Mouse (Mus musculus) hindbrain, postnatal 0 days (tissue): ENCODE results near the gene Ccl20. TPM values are rescaled to one million over a fixed set of nuclear protein-coding genes. Genes with fewer than 3 reads are reported as not detected.

Experiments
- ATAC-seq: fragments of 200-750 bp; cut with Nextera tagmentation; 2 replicates; pipeline ENCODE4 v1.8.0; 2017; ENCODE audit warnings: mild to moderate bottlenecking, moderate TSS enrichment, moderate library complexity
- DNase-seq: peaks from one replicate; pipeline ENCODE4 v3.0.0-alpha.2; 2015; ENCODE audit warnings: low spot score
- H3K27ac ChIP-seq: fragments of 300-500 bp; sonication (generic); 2 replicates; pipeline ENCODE4 v1.5.1; 2014; ENCODE audit warnings: mild to moderate bottlenecking
- H3K27me3 ChIP-seq: fragments of 300-500 bp; sonication (generic); 2 replicates; pipeline ENCODE4 v1.6.1; 2014; ENCODE audit warnings: low read length, mixed read lengths; ENCODE audit not compliant: insufficient read depth
- H3K36me3 ChIP-seq: fragments of 300-500 bp; sonication (generic); 2 replicates; pipeline ENCODE4 v1.6.1; 2014; ENCODE audit warnings: low read length, mixed read lengths; ENCODE audit not compliant: insufficient read depth
- H3K4me1 ChIP-seq: fragments of 300-500 bp; sonication (generic); 2 replicates; pipeline ENCODE4 v1.6.1; 2014; ENCODE audit warnings: antibody characterized with exemption, low read length, mixed read lengths; ENCODE audit not compliant: insufficient read depth
- H3K4me2 ChIP-seq: fragments of 300-500 bp; sonication (generic); 2 replicates; pipeline ENCODE4 v1.6.1; 2014; ENCODE audit warnings: low read depth, mild to moderate bottlenecking, low read length, moderate library complexity, mixed read lengths
- H3K4me3 ChIP-seq: fragments of 300-500 bp; sonication (generic); 2 replicates; pipeline ENCODE4 v1.5.1; 2014; ENCODE audit warnings: low read length
- H3K9ac ChIP-seq: fragments of 300-500 bp; sonication (generic); replicated peaks from 2 replicates; pipeline ENCODE4 v1.6.1; 2014; ENCODE audit warnings: mild to moderate bottlenecking, low read length, moderate library complexity, mixed read lengths
- H3K9me3 ChIP-seq: fragments of 300-500 bp; sonication (generic); 2 replicates; pipeline ENCODE4 v1.6.1; 2016; ENCODE audit warnings: low read length, mixed read lengths
- CTCF ChIP-seq: IDR thresholded peaks from 2 replicates; pipeline ENCODE4 v1.5.1; 2016; ENCODE audit warnings: antibody characterized with exemption, control low read depth, low read depth
- WGBS: fragments of 180-500 bp; shearing (Covaris S2); extraction: QIAGEN DNeasy Blood & Tissue Kit; methylation state at CpG from one replicate; pipeline ENCODE4 v1.1.7; 2014; 5-methylcytosine and 5-hydroxymethylcytosine counted together
- polyA plus RNA-seq: library from polyadenylated mRNA; unstranded; fragments of >200 nt; fragmentation: Nextera tagmentation; extraction: Ambion mirVana; gene quantifications from 2 replicates; pipeline ENCODE4 v1.2.1, GENCODE M21; 2015
- total RNA-seq: library from RNA; depleted of rRNA; stranded (reverse); fragments of >200 nt; gene quantifications from 2 replicates; pipeline ENCODE4 v1.2.3, GENCODE M21; 2014

The Ccl20 gene
- total and polyA plus RNA-seq, 2 experiments from 2014 or later, result not detected

DNA sequence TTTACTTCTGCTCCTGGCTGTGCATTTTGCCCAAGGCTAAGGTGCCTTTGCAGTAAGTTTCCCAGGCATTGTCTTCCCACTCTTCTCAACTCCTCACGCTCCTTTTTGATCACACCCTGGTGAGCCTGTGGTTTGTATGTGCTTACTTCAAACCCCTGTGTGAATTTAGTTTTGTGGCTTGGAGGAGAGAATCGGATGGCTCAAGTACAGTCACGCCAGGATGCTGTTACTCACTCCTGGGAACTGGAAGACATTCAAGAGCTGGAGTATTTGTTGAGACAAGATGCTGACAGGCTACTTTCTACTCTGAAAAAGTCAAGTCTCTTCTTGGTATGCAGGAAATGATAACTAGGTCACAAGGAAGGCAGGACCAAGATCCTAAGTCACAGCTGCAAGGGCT lies 25.3 kb upstream of the Ccl20 start:
- H3K27ac ChIP-seq, result no peak overlapping the region
- DNase-seq (no peak), ATAC-seq (no peak)
- no peak overlapping the region for H3K4me3 ChIP-seq
- no peaks in the 10 kb centered on the region for H3K4me1 ChIP-seq
- H3K9ac ChIP-seq, result no peak overlapping the region
- no peak for TF ChIP-seq CTCF
- H3K9me3 ChIP-seq, result no peaks in the 10 kb centered on the region
- H3K27me3 ChIP-seq, result no peaks in the 10 kb centered on the region
- WGBS, result 76% methylated on average over 3 of the region's 3 CpGs
- no peaks in the 10 kb centered on the region for H3K36me3 ChIP-seq
- no peak overlapping the region for H3K4me2 ChIP-seq

- ATAC-seq (no peak), DNase-seq (no peak)
- Histone ChIP-seq H3K4me3 (no peak overlapping the region), H3K9me3 (no peaks in the 10 kb centered on the region), H3K4me2 (no peak overlapping the region), H3K9ac (no peak overlapping the region), H3K27me3 (no peaks in the 10 kb centered on the region), H3K36me3 (no peaks in the 10 kb centered on the region), H3K4me1 (no peaks in the 10 kb centered on the region), H3K27ac (no peak overlapping the region)
- no peak for TF ChIP-seq CTCF
- WGBS, result 79% methylated on average over 4 of the region's 4 CpGs
Measured at GRCm38 (mm10) chr1:83096935-83097334, 19.6 kb upstream of the Ccl20 start.

DNA sequence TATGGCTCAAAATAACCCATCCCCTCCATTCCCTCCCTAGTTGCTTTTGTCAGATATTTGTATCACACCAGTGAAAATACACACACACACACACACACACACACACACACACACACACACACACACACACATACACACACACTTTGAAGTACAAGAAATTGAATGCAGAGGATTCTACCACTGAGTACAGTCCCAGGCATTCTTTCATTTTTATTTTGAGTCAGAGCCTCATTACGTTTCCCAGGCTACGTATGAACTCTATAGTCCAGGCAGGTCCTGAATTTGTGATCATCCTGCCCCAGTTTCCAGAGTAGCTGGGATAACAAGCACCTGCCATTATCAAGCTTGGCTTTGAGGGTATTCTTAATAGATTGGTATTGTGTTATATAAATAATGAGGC lies 17.4 kb upstream of the Ccl20 start:
- no peak for TF ChIP-seq CTCF
- H3K36me3 ChIP-seq, result no peaks in the 10 kb centered on the region
- no peak for ATAC-seq

DNA sequence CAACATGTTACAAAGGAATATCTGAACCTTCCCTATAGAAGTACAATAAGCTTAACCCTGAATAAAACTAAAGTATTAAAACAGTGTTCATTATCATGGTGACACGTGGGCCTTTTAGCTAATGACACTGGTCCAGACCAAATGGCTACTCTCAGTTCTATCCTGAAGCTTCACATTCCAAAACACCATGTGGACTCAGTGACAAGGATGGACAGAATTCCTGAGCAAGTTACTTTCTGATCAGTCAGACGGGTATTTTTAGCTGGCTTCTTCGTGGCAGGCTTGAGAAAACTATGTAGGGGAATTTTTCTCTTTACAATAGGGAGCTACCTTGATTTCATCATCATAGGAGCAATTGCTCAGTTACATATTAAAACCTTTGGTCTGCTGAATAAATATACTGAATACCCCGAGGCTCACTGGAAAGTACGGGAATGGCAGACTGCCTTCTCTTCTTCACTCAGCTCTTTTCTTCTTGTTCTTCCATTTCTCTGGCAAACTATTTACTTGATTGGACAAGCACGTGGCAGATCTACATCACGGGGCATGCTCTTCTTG lies 16.9 kb upstream of the Ccl20 start:
- H3K9ac ChIP-seq, result no peak overlapping the region
- 80% methylated on average over 7 of the region's 7 CpGs for WGBS

More for the DNA sequence above, 17.4 kb upstream of the Ccl20 start:
- WGBS, result 66% methylated on average over 2 of the region's 2 CpGs
- no peak overlapping the region for H3K4me2 ChIP-seq
- no peak overlapping the region for H3K4me3 ChIP-seq
- DNase-seq, result no peak
- no peak overlapping the region for H3K9ac ChIP-seq
- no peaks in the 10 kb centered on the region for H3K27me3 ChIP-seq
- H3K27ac ChIP-seq, result no peak overlapping the region
- no peaks in the 10 kb centered on the region for H3K9me3 ChIP-seq
- H3K4me1 ChIP-seq, result no peaks in the 10 kb centered on the region

DNA sequence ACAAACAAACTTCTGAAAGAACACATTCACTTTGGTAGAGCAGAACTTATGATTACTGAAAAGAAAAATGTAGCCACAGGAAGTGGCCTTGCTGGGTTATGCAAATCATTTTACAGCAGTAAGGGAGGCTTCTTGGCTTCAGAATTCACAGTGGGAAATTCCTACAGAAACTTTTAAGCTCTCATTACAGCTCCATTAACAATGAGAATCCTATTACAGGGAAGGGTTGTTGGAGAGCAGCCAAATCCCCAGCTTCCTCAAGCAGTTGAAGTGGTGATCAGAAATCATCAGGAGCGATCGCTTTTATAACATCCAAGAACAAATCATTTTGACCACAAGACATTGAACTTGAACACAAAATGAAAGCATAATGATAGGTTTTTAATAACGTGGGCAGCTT lies 14.7 kb upstream of the Ccl20 start:
- no peak overlapping the region for H3K4me3 ChIP-seq
- no peaks in the 10 kb centered on the region for H3K9me3 ChIP-seq
- H3K9ac ChIP-seq, result no peak overlapping the region
- no peaks in the 10 kb centered on the region for H3K27me3 ChIP-seq
- H3K27ac ChIP-seq, result no peak overlapping the region
- peak; percentile 68 for DNase-seq
- H3K36me3 ChIP-seq, result no peaks in the 10 kb centered on the region
- no peak for ATAC-seq
- 29% methylated on average over 3 of the region's 3 CpGs for WGBS
- TF ChIP-seq CTCF, result no peak
- no peak overlapping the region for H3K4me2 ChIP-seq
- H3K4me1 ChIP-seq, result no peaks in the 10 kb centered on the region

More for the DNA sequence above, 16.9 kb upstream of the Ccl20 start:
- Histone ChIP-seq H3K36me3 (no peaks in the 10 kb centered on the region), H3K27me3 (no peaks in the 10 kb centered on the region), H3K4me1 (no peaks in the 10 kb centered on the region), H3K27ac (no peak overlapping the region), H3K4me2 (no peak overlapping the region), H3K4me3 (no peak overlapping the region), H3K9me3 (no peaks in the 10 kb centered on the region)
- no peak for ATAC-seq
- no peak for TF ChIP-seq CTCF
- DNase-seq, result no peak

- H3K27me3 ChIP-seq, result no peaks in the 10 kb centered on the region
- TF ChIP-seq CTCF, result no peak
Measured at GRCm38 (mm10) chr1:83105464-83105863, 11.1 kb upstream of the Ccl20 start.

DNA sequence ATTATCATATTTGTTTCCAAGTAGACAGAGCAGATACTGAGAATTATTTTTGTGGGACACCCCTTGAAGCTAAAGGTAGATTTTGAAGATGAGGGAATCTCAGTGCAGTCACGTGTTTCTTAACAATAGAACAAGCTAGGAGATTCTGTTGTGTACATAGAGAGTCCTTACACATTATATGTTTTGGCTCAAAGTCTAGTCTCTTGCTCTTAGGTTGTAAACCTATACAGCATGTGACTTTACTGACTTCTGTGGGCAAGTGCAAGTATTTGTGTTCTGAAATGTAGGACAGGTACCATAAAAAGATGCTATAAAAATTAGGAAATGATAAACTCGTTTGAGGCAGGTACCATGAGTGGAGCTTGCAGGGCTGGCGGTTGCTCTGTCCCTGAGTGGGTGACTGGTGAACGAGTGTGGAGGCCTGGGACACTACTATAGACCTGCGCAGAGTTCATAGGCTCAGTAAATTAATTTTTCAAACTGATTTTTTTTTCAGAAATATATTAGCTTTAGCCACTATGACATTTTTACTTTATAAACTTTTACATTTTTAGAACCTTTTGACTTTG lies 9.1 kb upstream of the Ccl20 start:
- Histone ChIP-seq H3K36me3 (no peaks in the 10 kb centered on the region), H3K27ac (no peak overlapping the region), H3K9me3 (no peaks in the 10 kb centered on the region), H3K27me3 (no peaks in the 10 kb centered on the region), H3K4me1 (no peaks in the 10 kb centered on the region), H3K9ac (no peak overlapping the region), H3K4me3 (no peak overlapping the region), H3K4me2 (no peak overlapping the region)
- DNase-seq, result no peak
- ATAC-seq, result no peak
- WGBS, result 80% methylated on average over 5 of the region's 5 CpGs
- TF ChIP-seq CTCF, result no peak

More at GRCm38 (mm10) chr1:83105464-83105863, 11.1 kb upstream of the Ccl20 start:
- no peak overlapping the region for H3K4me2 ChIP-seq
- ATAC-seq (no peak), DNase-seq (no peak)
- H3K9ac ChIP-seq, result no peak overlapping the region
- 63% methylated on average over 1 of the region's 1 CpGs for WGBS
- no peaks in the 10 kb centered on the region for H3K9me3 ChIP-seq
- H3K27ac ChIP-seq, result no peak overlapping the region
- no peak overlapping the region for H3K4me3 ChIP-seq
- H3K4me1 ChIP-seq, result no peaks in the 10 kb centered on the region
- H3K36me3 ChIP-seq, result no peaks in the 10 kb centered on the region
